Mouse (Mus musculus): ENCODE measurements at regions not wholly inside any gene's neighbourhood (a gene's known extent, or its start where the extent isn't known, plus 50 kb on each side); places are given as distances from the start of the nearest gene placed in this dataset.

GRCm38 (mm10) chr15:93712594-93712993 lies 116.9 kb upstream of the Prickle1 start:
- no peak overlapping the region for H3K4me3 ChIP-seq (ENCODE audit: control insufficient read depth in 1 of 2, insufficient read depth in 1 of 2, low read depth in 2 of 2, low read length in 2 of 2)
- TF ChIP-seq E2F4 (IDR thresholded peaks at IDR 0.05; ENCODE audit: borderline replicate concordance, low read depth, low read length) (no peak), HCFC1 (IDR thresholded peaks at IDR 0.05; ENCODE audit: low read depth, low read length) (no peak), TBP (IDR thresholded peaks at IDR 0.05; ENCODE audit: low read depth, low read length) (no peak), MXI1 (IDR thresholded peaks at IDR 0.05; ENCODE audit: low read depth, low read length) (no peak), CTCF (IDR thresholded peaks at IDR 0.05 in 2 of 3, conservative IDR thresholded peaks at IDR 0.05 in 1 of 3; ENCODE audit: control insufficient read depth in 1 of 3, insufficient read depth in 1 of 3, low read depth in 2 of 3, low read length in 3 of 3, poor library complexity in 1 of 3, severe bottlenecking in 1 of 3) (no peak), MEF2A (IDR thresholded peaks at IDR 0.05; ENCODE audit: extremely low read depth, insufficient replicate concordance, low read depth, low read length, poor library complexity, severe bottlenecking) (no peak), ETS1 (IDR thresholded peaks at IDR 0.05; ENCODE audit: low read depth, low read length) (no peak)
- DNase-seq (ENCODE audit: low read depth, low spot score), result no peak
- H3K4me1 ChIP-seq (ENCODE audit: control insufficient read depth in 1 of 2, insufficient read depth in 2 of 2, low read length in 2 of 2), result no peaks in the 10 kb centered on the region
- no peak overlapping the region for H3K9ac ChIP-seq (ENCODE audit: control insufficient read depth, low read depth, low read length, poor library complexity, severe bottlenecking)
- H3K9me3 ChIP-seq (replicated peaks; ENCODE audit: insufficient read depth, low read length), result no peaks in the 10 kb centered on the region
- H3K27ac ChIP-seq (ENCODE audit: control insufficient read depth, low read depth, low read length), result no peak overlapping the region
- H3K27me3 ChIP-seq (ENCODE audit: control insufficient read depth in 1 of 2, insufficient read depth in 2 of 2, low read length in 2 of 2), result no peaks in the 10 kb centered on the region
- H3K79me2 ChIP-seq (ENCODE audit: control insufficient read depth, insufficient read depth, low read length, poor library complexity), result no peaks in the 10 kb centered on the region
- H3K36me3 ChIP-seq (ENCODE audit: control insufficient read depth in 1 of 2, insufficient read depth in 2 of 2, low read length in 2 of 2), result no peaks in the 10 kb centered on the region

GRCm38 (mm10) chr15:93711150-93711784 lies 115.6 kb upstream of the Prickle1 start:
- H3K27ac ChIP-seq (ENCODE audit: control insufficient read depth, low read depth, low read length), result no peak overlapping the region
- H3K36me3 ChIP-seq (ENCODE audit: control insufficient read depth in 1 of 2, insufficient read depth in 2 of 2, low read length in 2 of 2), result no peaks in the 10 kb centered on the region
- no peak overlapping the region for H3K9ac ChIP-seq (ENCODE audit: control insufficient read depth, low read depth, low read length, poor library complexity, severe bottlenecking)
- H3K9me3 ChIP-seq (replicated peaks; ENCODE audit: insufficient read depth, low read length), result no peaks in the 10 kb centered on the region
- H3K4me1 ChIP-seq (ENCODE audit: control insufficient read depth in 1 of 2, insufficient read depth in 2 of 2, low read length in 2 of 2), result no peaks in the 10 kb centered on the region
- TF ChIP-seq ZKSCAN1 (IDR thresholded peaks at IDR 0.05; ENCODE audit: low read depth, low read length) (no peak), POLR2A (IDR thresholded peaks at IDR 0.05; ENCODE audit: control insufficient read depth in 1 of 2, insufficient read depth in 1 of 2, low read depth in 1 of 2, low read length in 2 of 2, poor library complexity in 1 of 2) (no peak), ZC3H11A (IDR thresholded peaks at IDR 0.05; ENCODE audit: low read depth, low read length) (no peak), UBTF (IDR thresholded peaks at IDR 0.05; ENCODE audit: borderline replicate concordance, insufficient read depth, low read depth, low read length) (no peak), RAD21 (IDR thresholded peaks at IDR 0.05; ENCODE audit: low read depth, low read length) (no peak), GABPA (IDR thresholded peaks at IDR 0.05; ENCODE audit: low read depth, low read length) (no peak), TAL1 (IDR thresholded peaks at IDR 0.05; ENCODE audit: low read length) (no peak), SMC3 (IDR thresholded peaks at IDR 0.05; ENCODE audit: low read depth, low read length) (no peak), USF1 (IDR thresholded peaks at IDR 0.05; ENCODE audit: low read depth, low read length) (no peak), POLR2AphosphoS2 (IDR thresholded peaks at IDR 0.05; ENCODE audit: low read length) (no peak), CTCF (IDR thresholded peaks at IDR 0.05 in 2 of 3, conservative IDR thresholded peaks at IDR 0.05 in 1 of 3; ENCODE audit: control insufficient read depth in 1 of 3, insufficient read depth in 1 of 3, low read depth in 2 of 3, low read length in 3 of 3, poor library complexity in 1 of 3, severe bottlenecking in 1 of 3) (no peak)
- no peak for DNase-seq (ENCODE audit: low read depth, low spot score)
- no peaks in the 10 kb centered on the region for H3K79me2 ChIP-seq (ENCODE audit: control insufficient read depth, insufficient read depth, low read length, poor library complexity)
- no peak overlapping the region for H3K4me3 ChIP-seq (ENCODE audit: control insufficient read depth in 1 of 2, insufficient read depth in 1 of 2, low read depth in 2 of 2, low read length in 2 of 2)
- no peaks in the 10 kb centered on the region for H3K27me3 ChIP-seq (ENCODE audit: control insufficient read depth in 1 of 2, insufficient read depth in 2 of 2, low read length in 2 of 2)
